Mouse (Mus musculus): ENCODE measurements around the gene Vmn1r178. TPM values are rescaled to one million over a fixed set of nuclear protein-coding genes. Genes with fewer than 3 reads are reported as not detected.
"Not testable (repeated sequence)": the region's sequence is repeated elsewhere in the genome, so short reads cannot be mapped to it uniquely, and the experiment has no call there.

Gene Vmn1r178
- total RNA-seq (2015; ENCODE audit: low replicate concordance) (not detected in 2 replicates), total RNA-seq (2017; ENCODE audit: low replicate concordance) (not detected in 2 replicates)

GRCm38 (mm10) chr7:23891709-23892108 is at the start of gene Vmn1r178:
Vmn1r178 (plus strand) TSS chr7:23892009.
- no peak for ATAC-seq (replicated peaks; ENCODE audit: low FRiP score, poor library complexity, severe bottlenecking)

DNA sequence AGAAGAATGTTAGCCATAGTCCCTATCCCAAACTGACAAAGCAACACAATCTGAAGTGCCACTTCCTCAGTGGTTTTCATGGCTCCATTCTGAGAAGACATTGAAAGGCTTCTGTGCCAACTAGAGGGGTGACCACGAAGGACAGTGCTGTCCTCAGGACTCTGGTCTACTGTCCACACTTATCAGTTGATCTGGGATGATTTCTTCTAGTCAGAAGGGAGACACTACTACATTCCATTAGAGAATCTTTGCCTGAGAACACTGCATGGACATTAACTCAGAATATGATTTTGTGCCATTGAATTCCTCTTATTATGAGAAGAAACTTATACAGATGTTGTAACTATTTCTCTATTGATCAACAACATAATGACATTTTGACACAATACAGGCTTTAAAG is 25.5 kb upstream of the Vmn1r178 start, which contains the start of gene Vmn1r177:
Gene Vmn1r177, minus strand, starts transcription at position 101 of the 400 bp plus-strand sequence.
- not testable (repeated sequence) for ATAC-seq (replicated peaks; ENCODE audit: low FRiP score, poor library complexity, severe bottlenecking)

GRCm38 (mm10) chr7:23876918-23877317 is 14.9 kb upstream of the Vmn1r178 start:
- not testable (repeated sequence) for ATAC-seq (replicated peaks; ENCODE audit: low FRiP score, poor library complexity, severe bottlenecking)

DNA sequence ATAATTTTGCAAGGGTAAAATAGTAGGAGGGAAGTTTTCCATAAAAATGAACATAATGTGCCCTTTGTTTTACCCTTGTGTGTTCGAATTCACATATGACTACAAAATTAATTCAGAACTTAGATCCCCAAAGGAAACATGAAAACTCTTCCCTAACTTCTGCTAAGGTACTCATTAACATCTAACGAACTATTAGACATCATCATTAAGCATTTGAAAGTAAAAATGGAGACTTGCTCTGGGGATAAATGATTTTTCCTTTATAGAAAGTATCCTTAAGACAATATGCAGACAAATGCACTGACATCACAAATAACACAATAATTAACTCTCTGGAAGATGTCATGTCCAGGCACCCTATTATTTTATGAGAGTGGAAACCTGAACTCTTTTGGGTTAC is 34.9 kb downstream of the Vmn1r178 start, which contains the start of gene Vmn1r179:
Gene Vmn1r179, plus strand, starts transcription at position 301 of the 400 bp plus-strand sequence.
- no peak for ATAC-seq (replicated peaks; ENCODE audit: low FRiP score, poor library complexity, severe bottlenecking)

Other genes with a start within 250 kb of the Vmn1r178 start
- not detected in 2 replicates for gene Vmn1r172, start 233.7 kb upstream of the Vmn1r178 start, total RNA-seq (2015; ENCODE audit: low replicate concordance)
- not detected in 2 replicates for gene Vmn1r172, start 233.7 kb upstream of the Vmn1r178 start, total RNA-seq (2017; ENCODE audit: low replicate concordance)
- not detected in 2 replicates for gene Vmn1r173, start 191.3 kb upstream of the Vmn1r178 start, total RNA-seq (2015; ENCODE audit: low replicate concordance)
- 0.09 TPM in 1 of 2 replicates, not detected in the other for gene Vmn1r173, start 191.3 kb upstream of the Vmn1r178 start, total RNA-seq (2017; ENCODE audit: low replicate concordance)
- not detected in 2 replicates for gene Vmn1r174, start 139.7 kb upstream of the Vmn1r178 start, total RNA-seq (2015; ENCODE audit: low replicate concordance)
- 0.14 TPM in 1 of 2 replicates, not detected in the other for gene Vmn1r174, start 139.7 kb upstream of the Vmn1r178 start, total RNA-seq (2017; ENCODE audit: low replicate concordance)
- not detected in 2 replicates for gene Vmn1r175, start 81.4 kb upstream of the Vmn1r178 start, total RNA-seq (2015; ENCODE audit: low replicate concordance)
- gene Vmn1r175, start 81.4 kb upstream of the Vmn1r178 start, total RNA-seq (2017; ENCODE audit: low replicate concordance) = not detected in 2 replicates
- not detected in 2 replicates for gene Vmn1r176, start 54.6 kb upstream of the Vmn1r178 start, total RNA-seq (2015; ENCODE audit: low replicate concordance)
- gene Vmn1r176, start 54.6 kb upstream of the Vmn1r178 start, total RNA-seq (2017; ENCODE audit: low replicate concordance) = not detected in 2 replicates
- not detected in 2 replicates for gene Vmn1r177, start 25.6 kb upstream of the Vmn1r178 start, total RNA-seq (2015; ENCODE audit: low replicate concordance)
- gene Vmn1r177, start 25.6 kb upstream of the Vmn1r178 start, total RNA-seq (2017; ENCODE audit: low replicate concordance) = not detected in 2 replicates
- not detected in 2 replicates for gene Vmn1r179, start 35.0 kb downstream of the Vmn1r178 start, total RNA-seq (2015; ENCODE audit: low replicate concordance)
- gene Vmn1r179, start 35.0 kb downstream of the Vmn1r178 start, total RNA-seq (2017; ENCODE audit: low replicate concordance) = not detected in 2 replicates
- gene Vmn1r180, start 58.6 kb downstream of the Vmn1r178 start, total RNA-seq (2015; ENCODE audit: low replicate concordance) = not detected in 2 replicates
- gene Vmn1r180, start 58.6 kb downstream of the Vmn1r178 start, total RNA-seq (2017; ENCODE audit: low replicate concordance) = not detected in 2 replicates
- gene Vmn1r181, start 82.6 kb downstream of the Vmn1r178 start, total RNA-seq (2015; ENCODE audit: low replicate concordance) = not detected in 2 replicates
- not detected in 2 replicates for gene Vmn1r181, start 82.6 kb downstream of the Vmn1r178 start, total RNA-seq (2017; ENCODE audit: low replicate concordance)
- gene V1rd19, start 109.7 kb downstream of the Vmn1r178 start, total RNA-seq (2015; ENCODE audit: low replicate concordance) = not detected in 2 replicates
- not detected in 2 replicates for gene V1rd19, start 109.7 kb downstream of the Vmn1r178 start, total RNA-seq (2017; ENCODE audit: low replicate concordance)
- gene Vmn1r183, start 161.2 kb downstream of the Vmn1r178 start, total RNA-seq (2015; ENCODE audit: low replicate concordance) = not detected in 2 replicates
- gene Vmn1r183, start 161.2 kb downstream of the Vmn1r178 start, total RNA-seq (2017; ENCODE audit: low replicate concordance) = not detected in 2 replicates
- 7.3 and 8.6 TPM in 2 replicates for gene Zfp180, start 189.9 kb downstream of the Vmn1r178 start, total RNA-seq (2015; ENCODE audit: low replicate concordance)
- gene Zfp180, start 189.9 kb downstream of the Vmn1r178 start, total RNA-seq (2017; ENCODE audit: low replicate concordance) = 11.0 and 15.3 TPM in 2 replicates
- gene Zfp112, start 220.3 kb downstream of the Vmn1r178 start, total RNA-seq (2015; ENCODE audit: low replicate concordance) = not detected in 2 replicates
- gene Zfp112, start 220.3 kb downstream of the Vmn1r178 start, total RNA-seq (2017; ENCODE audit: low replicate concordance) = 0.14 and 1.0 TPM in 2 replicates
- 0.19 and 1.9 TPM in 2 replicates for gene Zfp235, start 242.2 kb downstream of the Vmn1r178 start, total RNA-seq (2015; ENCODE audit: low replicate concordance)
- gene Zfp235, start 242.2 kb downstream of the Vmn1r178 start, total RNA-seq (2017; ENCODE audit: low replicate concordance) = 1.4 TPM in 2 replicates

Measured in erythroblast, adult 5-6 weeks (primary cell).